Mouse (Mus musculus) limb, embryonic 14.5 days (tissue): Measurements from ENCODE around the gene Tent5b. TPM values are rescaled to one million over a fixed set of nuclear protein-coding genes. Genes with fewer than 3 reads are reported as not detected.

Source experiments
- ATAC-seq: fragments of 200-750 bp; cut with Nextera tagmentation; 2 replicates; pipeline ENCODE4 v1.8.0; 2017; ENCODE audit warnings: low read depth, moderate number of reproducible peaks, moderate TSS enrichment; ENCODE audit not compliant: low FRiP score
- DNase-seq: peaks from one replicate; pipeline ENCODE4 v3.0.0-alpha.2; 2015; ENCODE audit warnings: low spot score
- H3K27ac ChIP-seq: fragments of 300-500 bp; sonication (generic); replicated peaks from 2 replicates; pipeline ENCODE4 v1.5.1; 2014; ENCODE audit warnings: low read depth, mild to moderate bottlenecking, low read length, moderate library complexity, mixed read lengths
- H3K27me3 ChIP-seq: fragments of 300-500 bp; sonication (generic); 2 replicates; pipeline ENCODE4 v1.6.1; 2014; ENCODE audit warnings: low read length, mixed read lengths; ENCODE audit not compliant: control insufficient read depth, insufficient read depth
- H3K36me3 ChIP-seq: fragments of 300-500 bp; sonication (generic); 2 replicates; pipeline ENCODE4 v1.6.1; 2014; ENCODE audit warnings: mild to moderate bottlenecking, low read length, moderate library complexity, mixed read lengths; ENCODE audit not compliant: control insufficient read depth, insufficient read depth
- H3K4me1 ChIP-seq: fragments of 300-500 bp; sonication (generic); 2 replicates; pipeline ENCODE4 v1.6.1; 2014; ENCODE audit warnings: antibody characterized with exemption, low read length, mixed read lengths; ENCODE audit not compliant: control insufficient read depth, insufficient read depth
- H3K4me2 ChIP-seq: fragments of 300-500 bp; sonication (generic); replicated peaks from 2 replicates; pipeline ENCODE4 v1.6.1; 2014; ENCODE audit warnings: low read depth, mild to moderate bottlenecking, low read length, moderate library complexity; ENCODE audit not compliant: severe bottlenecking
- H3K4me3 ChIP-seq: fragments of 300-500 bp; sonication (generic); replicated peaks from 2 replicates; pipeline ENCODE4 v1.5.1; 2014; ENCODE audit warnings: low read length
- H3K9ac ChIP-seq: fragments of 300-500 bp; sonication (generic); 2 replicates; pipeline ENCODE4 v1.6.1; 2014; ENCODE audit warnings: mild to moderate bottlenecking, low read depth, low read length, moderate library complexity; ENCODE audit not compliant: severe bottlenecking
- H3K9me3 ChIP-seq: fragments of 300-500 bp; sonication (generic); 2 replicates; pipeline ENCODE4 v1.6.1; 2016; ENCODE audit warnings: low read length; ENCODE audit not compliant: control insufficient read depth
- POLR2A ChIP-seq: fragments of 200-500 bp; IDR thresholded peaks from 2 replicates; pipeline ENCODE4 v1.8.0; 2012; ENCODE audit warnings: inconsistent platforms, mild to moderate bottlenecking, moderate library complexity, borderline replicate concordance; ENCODE audit not compliant: insufficient read depth, insufficient read length; ENCODE audit errors: extremely low read depth
- WGBS: fragments of 180-500 bp; shearing (Covaris S2); extraction: QIAGEN DNeasy Blood & Tissue Kit; methylation state at CpG from one replicate; pipeline ENCODE4 v1.1.7; 2014; 5-methylcytosine and 5-hydroxymethylcytosine counted together
- polyA plus RNA-seq, 2 experiments: library from polyadenylated mRNA; depleted of rRNA in 1 of 2; stranded (reverse) in 1 of 2; unstranded in 1 of 2; fragments of >200 nt; fragmentation: Nextera tagmentation in 1 of 2; extraction: Ambion mirVana in 1 of 2; gene quantifications; 2 replicates each; pipeline versions ENCODE4 v1.2.1 to v1.2.3; 2012 to 2014

Gene Tent5b
- polyA plus RNA-seq, 2 experiments: 0.80 to 1.7 TPM

- peaks cover 32% of the 10 kb centered on the region for H3K4me1 ChIP-seq
- 7% methylated on average over 6 of the region's 6 CpGs for WGBS
These were observed 39.5 kb upstream of the Tent5b start for GRCm38 (mm10) chr4:133440377-133440795.

GRCm38 (mm10) chr4:133442194-133442593 lies 37.7 kb upstream of the Tent5b start:
- 49% methylated on average over 3 of the region's 3 CpGs for WGBS
- no peak for ATAC-seq
- no peak overlapping the region for H3K4me2 ChIP-seq

More at GRCm38 (mm10) chr4:133440377-133440795, 39.5 kb upstream of the Tent5b start:
- 0 out of 2 replicates have a peak overlapping the region, but pooled peaks have one; percentile 3 for H3K9ac ChIP-seq
- H3K4me2 ChIP-seq: peak overlapping the region; percentile 39
- no peaks in the 10 kb centered on the region for H3K27me3 ChIP-seq
- TF ChIP-seq POLR2A: no peak
- no peaks in the 10 kb centered on the region for H3K36me3 ChIP-seq
- H3K4me3 ChIP-seq: peak overlapping the region; percentile 8; the same call in 1 of the 2 replicates
- peak overlapping the region; percentile 83 for H3K27ac ChIP-seq
- no peak for DNase-seq
- ATAC-seq: no peak
- no peaks in the 10 kb centered on the region for H3K9me3 ChIP-seq

DNA sequence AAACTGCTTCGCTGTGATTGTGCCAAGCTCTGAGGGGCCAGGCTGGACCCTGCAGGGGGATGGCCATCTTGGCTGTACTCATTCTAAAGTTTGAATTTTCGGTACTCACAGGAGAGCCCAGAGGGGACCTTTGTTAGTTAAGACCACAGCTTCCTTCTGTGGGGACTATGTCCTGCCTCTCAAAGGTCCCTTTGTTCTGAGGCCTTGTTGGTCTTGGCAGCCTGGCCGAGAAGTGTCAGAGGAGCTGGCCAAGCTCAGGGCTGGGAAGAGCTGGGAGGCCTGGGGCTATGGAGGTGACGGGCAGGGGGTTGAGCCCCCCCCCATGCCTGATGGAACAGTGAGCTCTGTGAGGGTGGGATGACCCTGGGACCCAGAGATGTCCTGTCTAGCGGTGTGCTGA lies 36.8 kb upstream of the Tent5b start:
- WGBS: 55% methylated on average over 5 of the region's 5 CpGs
- H3K9ac ChIP-seq: no peak overlapping the region
- H3K4me1 ChIP-seq: peaks cover 32% of the 10 kb centered on the region
- peak overlapping the region; percentile 72 for H3K27ac ChIP-seq
- no peaks in the 10 kb centered on the region for H3K9me3 ChIP-seq
- ATAC-seq: peak; percentile 41; the same call in 1 of the 2 replicates
- H3K4me3 ChIP-seq: no peak overlapping the region
- TF ChIP-seq POLR2A: no peak
- DNase-seq: no peak
- 0 out of 2 replicates have a peak overlapping the region, but pooled peaks have one; percentile 13 for H3K4me2 ChIP-seq
- no peaks in the 10 kb centered on the region for H3K36me3 ChIP-seq
- no peaks in the 10 kb centered on the region for H3K27me3 ChIP-seq

More at GRCm38 (mm10) chr4:133442194-133442593, 37.7 kb upstream of the Tent5b start:
- no peak overlapping the region for H3K9ac ChIP-seq
- H3K27me3 ChIP-seq: no peaks in the 10 kb centered on the region
- DNase-seq: no peak
- H3K4me3 ChIP-seq: no peak overlapping the region
- H3K4me1 ChIP-seq: peaks cover 32% of the 10 kb centered on the region
- H3K27ac ChIP-seq: peak overlapping the region; percentile 72
- H3K36me3 ChIP-seq: no peaks in the 10 kb centered on the region
- TF ChIP-seq POLR2A: no peak
- no peaks in the 10 kb centered on the region for H3K9me3 ChIP-seq

GRCm38 (mm10) chr4:133445727-133446126 lies 34.2 kb upstream of the Tent5b start:
- peaks cover 26% of the 10 kb centered on the region for H3K4me1 ChIP-seq
- ATAC-seq: no peak
- WGBS: 85% methylated on average over 5 of the region's 5 CpGs

DNA sequence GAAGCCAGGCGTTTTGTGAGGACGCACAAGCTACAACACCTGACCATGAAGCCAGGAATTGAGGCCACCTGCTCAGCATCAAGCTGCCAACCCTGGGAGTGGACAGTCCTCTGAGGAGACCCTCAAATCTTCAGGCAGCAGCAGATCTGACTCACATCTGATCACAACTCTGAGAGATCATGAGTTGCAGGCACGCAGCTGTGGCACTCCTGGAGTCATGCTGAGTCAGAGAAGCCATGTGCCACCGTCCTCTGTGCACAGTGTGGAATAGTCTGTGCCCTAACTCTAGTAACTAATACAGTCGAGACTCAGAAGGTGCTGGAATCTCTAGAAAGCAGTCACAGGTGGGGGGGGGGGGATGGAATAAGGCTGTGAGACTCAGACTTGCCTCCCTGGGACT lies 32.6 kb upstream of the Tent5b start:
- ATAC-seq (no peak), DNase-seq (no peak)
- TF ChIP-seq POLR2A: no peak
- peaks cover 17% of the 10 kb centered on the region for H3K4me1 ChIP-seq
- 27% methylated on average over 5 of the region's 5 CpGs for WGBS
- H3K4me2 ChIP-seq: no peak overlapping the region
- H3K9me3 ChIP-seq: no peaks in the 10 kb centered on the region
- no peaks in the 10 kb centered on the region for H3K36me3 ChIP-seq
- no peaks in the 10 kb centered on the region for H3K27me3 ChIP-seq
- H3K4me3 ChIP-seq: no peak overlapping the region
- H3K9ac ChIP-seq: no peak overlapping the region
- no peak overlapping the region for H3K27ac ChIP-seq

More at GRCm38 (mm10) chr4:133445727-133446126, 34.2 kb upstream of the Tent5b start:
- no peak for DNase-seq
- Histone ChIP-seq H3K9ac (no peak overlapping the region), H3K4me3 (no peak overlapping the region), H3K4me2 (no peak overlapping the region), H3K27ac (no peak overlapping the region), H3K36me3 (no peaks in the 10 kb centered on the region), H3K9me3 (no peaks in the 10 kb centered on the region), H3K27me3 (no peaks in the 10 kb centered on the region)
- TF ChIP-seq POLR2A: no peak
